Mouse (Mus musculus): Measurements from ENCODE around the gene Ifit2. TPM values are rescaled to one million over a fixed set of nuclear protein-coding genes. Genes with fewer than 3 reads are reported as not detected.

Gene Ifit2
- total RNA-seq, 2 experiments from 2014 or later, result 6.9 to 7.1 TPM

Other genes with a start within 250 kb of the Ifit2 start
- 1 to 10 TPM in 1 of 2 experiments, under 1 TPM in 1; 0.83 to 1.2 TPM for gene Ch25h, start 75.5 kb upstream of the Ifit2 start, total RNA-seq (2021)
- 10 to 100 TPM; 13.5 to 13.9 TPM for gene Lipa, start 23.2 kb upstream of the Ifit2 start, total RNA-seq (2021)
- gene Ifit3, start 32.8 kb downstream of the Ifit2 start, total RNA-seq (2021), result under 1 TPM; 0.41 to 0.71 TPM
- gene Ifit1bl1, start 51.3 kb downstream of the Ifit2 start, total RNA-seq (2021), result 1 to 10 TPM; 2.1 to 2.3 TPM
- under 1 TPM; 0.21 to 0.51 TPM for gene Ifit3b, start 57.3 kb downstream of the Ifit2 start, total RNA-seq (2021)
- under 1 TPM; 0.30 to 0.47 TPM for gene Ifit1bl2, start 90.0 kb downstream of the Ifit2 start, total RNA-seq (2021)
- under 1 TPM in 1 of 2 experiments, not detected in 1; 0.13 TPM for gene Ifit1, start 90.2 kb downstream of the Ifit2 start, total RNA-seq (2021)
- 1 to 10 TPM; 2.4 to 3.3 TPM for gene Slc16a12, start 196.6 kb downstream of the Ifit2 start, total RNA-seq (2021)